Mouse (Mus musculus): ENCODE measurements at regions not wholly inside any gene's neighbourhood (a gene's known extent, or its start where the extent isn't known, plus 50 kb on each side); places are given as distances from the start of the nearest gene placed in this dataset.
"Not testable (repeated sequence)": the region's sequence is repeated elsewhere in the genome, so short reads cannot be mapped to it uniquely, and the experiment has no call there.

DNA sequence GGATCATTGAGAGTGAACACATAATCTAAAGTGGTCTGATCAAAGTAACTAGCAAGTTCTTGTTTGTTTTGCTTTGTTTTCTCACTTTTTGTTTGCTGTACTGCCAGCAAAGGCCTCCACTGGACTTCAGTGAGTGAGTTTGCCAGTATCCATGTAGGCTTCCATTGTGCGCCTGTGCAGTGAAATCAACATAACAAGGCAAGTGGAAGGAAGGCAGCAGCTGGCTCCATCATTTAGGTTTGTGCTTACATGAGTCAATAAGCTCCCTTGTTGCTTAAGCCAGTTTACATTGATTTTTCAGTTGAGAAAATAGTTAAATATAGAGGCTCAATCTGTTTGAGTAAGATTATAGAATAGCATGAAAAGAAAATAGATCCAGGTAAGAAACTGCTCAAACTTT is 1255.7 kb upstream of the Nudt12 start:
- peak; percentile 15 for DNase-seq (ENCODE audit: low read depth, low spot score)

- DNase-seq (ENCODE audit: low read depth, low spot score) = no peak
Measured at GRCm38 (mm10) chr17:60267247-60268216, 1254.4 kb upstream of the Nudt12 start.

DNA sequence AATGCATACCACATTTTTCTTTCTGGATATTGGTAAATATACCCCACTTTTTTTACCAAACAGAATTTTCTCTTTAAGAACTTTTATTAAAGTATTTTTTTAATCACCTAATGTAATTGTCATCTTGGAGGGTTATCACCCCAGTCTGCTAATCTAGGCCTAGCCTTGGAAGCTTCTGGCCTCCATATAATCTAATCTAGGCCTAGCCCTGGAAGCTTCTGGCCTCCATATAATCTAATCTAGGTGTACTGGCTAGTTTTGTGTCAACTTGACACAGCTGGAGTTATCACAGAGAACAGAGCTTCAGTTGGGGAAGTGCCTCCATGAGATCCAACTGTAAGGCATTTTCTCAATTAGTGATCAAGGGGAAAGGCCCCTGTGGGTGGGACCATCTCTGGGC is 1242.2 kb upstream of the Nudt12 start:
- DNase-seq (ENCODE audit: low read depth, low spot score) = not testable (repeated sequence)

DNA sequence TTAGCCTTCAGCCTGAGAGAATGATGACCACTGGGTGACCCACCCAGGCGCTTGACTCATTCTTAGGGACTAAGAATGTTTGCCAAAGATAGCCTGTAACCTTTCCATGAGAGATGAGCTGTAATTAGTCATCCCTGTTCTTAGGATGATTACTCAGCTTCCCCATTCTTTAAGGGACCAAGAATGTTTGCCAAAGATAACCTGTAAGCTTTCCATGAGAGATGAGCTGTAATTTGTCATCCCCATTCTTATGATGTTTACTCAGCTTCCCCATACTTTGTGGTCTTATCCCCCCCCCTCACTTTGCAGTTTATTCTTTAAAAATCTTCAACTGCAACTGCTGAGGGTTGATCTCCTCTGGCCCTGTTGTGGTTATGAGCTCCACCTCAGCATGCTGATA is 1236.8 kb upstream of the Nudt12 start:
- DNase-seq (ENCODE audit: low read depth, low spot score) = no peak

DNA sequence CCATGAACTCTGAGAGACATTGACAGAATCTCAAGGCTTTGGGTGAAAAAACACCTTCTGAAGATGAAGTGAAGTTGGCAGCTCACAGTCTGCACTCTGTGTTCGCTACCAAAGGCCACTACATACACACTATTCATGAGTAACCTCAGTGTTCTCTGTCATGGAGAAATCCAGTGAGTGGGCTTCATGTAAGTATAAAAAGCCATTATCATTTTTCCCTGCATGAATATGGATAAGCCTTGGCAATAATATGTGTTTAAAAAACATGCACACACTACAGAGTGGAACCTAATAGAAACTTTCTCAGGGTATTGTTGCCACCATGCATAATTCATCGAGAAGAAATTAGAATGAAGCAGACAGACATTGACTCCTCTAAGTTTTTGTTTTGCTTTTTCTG is 1221.3 kb upstream of the Nudt12 start:
- DNase-seq (ENCODE audit: low read depth, low spot score) = no peak

DNA sequence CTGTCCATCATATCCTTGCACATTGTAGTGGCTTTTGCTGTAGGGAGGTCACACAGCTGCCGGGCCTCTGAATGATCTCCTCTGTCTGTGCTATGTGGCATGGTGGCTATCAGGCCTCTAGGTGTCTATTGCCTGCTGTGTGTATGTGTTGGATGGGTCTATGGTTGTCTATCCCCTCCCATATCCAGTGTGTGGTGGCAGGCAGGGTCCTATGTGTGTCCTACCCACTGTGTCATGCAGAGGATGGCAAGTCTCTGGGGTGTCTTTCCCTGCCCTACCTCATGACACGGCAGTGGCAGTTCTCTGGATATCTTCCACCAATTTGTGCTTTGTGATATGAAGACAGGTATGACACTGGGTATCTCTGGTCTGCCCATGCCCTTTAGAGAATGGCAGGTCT is 1183.8 kb upstream of the Nudt12 start:
- no peak for DNase-seq (ENCODE audit: low read depth, low spot score)

- no peak for DNase-seq (ENCODE audit: low read depth, low spot score)
Measured at GRCm38 (mm10) chr17:60181241-60181640, 1168.1 kb upstream of the Nudt12 start.

DNA sequence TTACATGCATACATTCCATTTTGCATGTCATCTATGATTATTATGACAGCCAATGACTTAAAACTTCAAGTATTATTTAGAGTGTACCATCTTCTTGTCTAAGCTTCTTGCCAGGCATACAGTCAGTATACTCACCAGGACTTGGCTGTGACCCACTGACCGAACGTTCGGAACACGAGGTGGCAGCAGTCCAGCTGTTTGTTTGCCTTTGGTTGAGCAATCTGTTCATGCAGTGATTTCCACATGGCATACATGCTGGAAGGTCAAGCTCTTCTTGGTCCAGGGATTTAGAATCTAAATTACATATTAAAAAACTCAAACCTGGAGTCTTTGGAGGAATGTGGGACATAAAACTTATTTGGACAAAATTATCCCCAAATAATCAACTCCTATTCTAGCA is 1167.5 kb upstream of the Nudt12 start:
- DNase-seq (ENCODE audit: low read depth, low spot score) = no peak

GRCm38 (mm10) chr17:60165592-60165991 is 1152.4 kb upstream of the Nudt12 start:
- DNase-seq (ENCODE audit: low read depth, low spot score) = no peak

GRCm38 (mm10) chr17:60130589-60130988 is 1117.4 kb upstream of the Nudt12 start:
- no peak for DNase-seq (ENCODE audit: low read depth, low spot score)

DNA sequence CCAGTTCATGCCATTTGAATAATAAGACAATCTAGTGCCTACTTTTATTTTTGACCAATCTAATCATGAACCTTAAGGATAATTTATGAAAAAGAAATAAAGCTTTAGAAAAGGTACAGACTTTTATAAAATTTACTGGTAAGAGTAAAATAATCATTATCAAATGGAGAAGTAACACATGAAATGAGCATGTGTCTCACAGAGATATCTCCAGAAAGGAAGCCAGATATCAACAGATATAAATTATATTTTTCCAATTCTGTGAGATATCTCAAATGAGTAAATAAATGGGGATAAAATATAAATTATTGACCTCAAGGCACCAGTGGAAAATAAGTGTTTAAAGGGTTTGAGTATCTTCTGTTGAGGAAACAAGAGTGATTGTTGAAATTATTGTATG is 1085.6 kb upstream of the Nudt12 start:
- no peak for DNase-seq (ENCODE audit: low read depth, low spot score)
